Mouse (Mus musculus): Measurements from ENCODE around the gene Als2cl. TPM values are rescaled to one million over a fixed set of nuclear protein-coding genes. Genes with fewer than 3 reads are reported as not detected.

The Als2cl gene
- polyA plus RNA-seq, 1 experiment from 2014 or later, result 3.1 TPM

- ATAC-seq (replicated peaks; ENCODE audit: extremely low read depth, insufficient read depth, low FRiP score), result no peak
- H3K36me3 ChIP-seq (ENCODE audit: control insufficient read depth, insufficient read depth), result no peaks in the 10 kb centered on the region
- peaks cover 2% of the 10 kb centered on the region; the same call in 1 of the 2 replicates for H3K4me1 ChIP-seq (ENCODE audit: control insufficient read depth, insufficient read depth, low read length)
- H3K9ac ChIP-seq (ENCODE audit: low read length), result no peak overlapping the region
- H3K4me3 ChIP-seq (ENCODE audit: low read length), result no peak overlapping the region
- WGBS, result 20% methylated on average over 20 of the region's 21 CpGs
- H3K27ac ChIP-seq (ENCODE audit: low read length), result no peak overlapping the region
- H3K9me3 ChIP-seq (replicated peaks; ENCODE audit: control insufficient read depth, low read length), result no peaks in the 10 kb centered on the region
- no peak overlapping the region for H3K4me2 ChIP-seq (ENCODE audit: low read depth, low read length)
- no peaks in the 10 kb centered on the region for H3K27me3 ChIP-seq (ENCODE audit: control insufficient read depth, insufficient read depth, low read length)
These were observed 10.5 kb downstream of the Als2cl start for GRCm38 (mm10) chr9:110890026-110890783.

GRCm38 (mm10) chr9:110891077-110891828 is 11.6 kb downstream of the Als2cl start:
- no peak for ATAC-seq (replicated peaks; ENCODE audit: extremely low read depth, insufficient read depth, low FRiP score)
- no peak overlapping the region for H3K9ac ChIP-seq (ENCODE audit: low read length)
- 70% methylated on average over 12 of the region's 12 CpGs for WGBS
- no peak overlapping the region for H3K4me2 ChIP-seq (ENCODE audit: low read depth, low read length)
- no peak overlapping the region for H3K27ac ChIP-seq (ENCODE audit: low read length)
- no peaks in the 10 kb centered on the region for H3K36me3 ChIP-seq (ENCODE audit: control insufficient read depth, insufficient read depth)
- no peaks in the 10 kb centered on the region for H3K9me3 ChIP-seq (replicated peaks; ENCODE audit: control insufficient read depth, low read length)
- no peak overlapping the region for H3K4me3 ChIP-seq (ENCODE audit: low read length)
- no peaks in the 10 kb centered on the region for H3K27me3 ChIP-seq (ENCODE audit: control insufficient read depth, insufficient read depth, low read length)
- peaks cover 3% of the 10 kb centered on the region for H3K4me1 ChIP-seq (ENCODE audit: control insufficient read depth, insufficient read depth, low read length)

- WGBS, result 83% methylated on average over 3 of the region's 3 CpGs
- Histone ChIP-seq H3K27ac (ENCODE audit: low read length) (no peak overlapping the region), H3K4me1 (ENCODE audit: control insufficient read depth, insufficient read depth, low read length) (peaks cover 6% of the 10 kb centered on the region), H3K9ac (ENCODE audit: low read length) (no peak overlapping the region), H3K9me3 (replicated peaks; ENCODE audit: control insufficient read depth, low read length) (no peaks in the 10 kb centered on the region), H3K4me3 (ENCODE audit: low read length) (no peak overlapping the region), H3K27me3 (ENCODE audit: control insufficient read depth, insufficient read depth, low read length) (no peaks in the 10 kb centered on the region), H3K4me2 (ENCODE audit: low read depth, low read length) (no peak overlapping the region), H3K36me3 (ENCODE audit: control insufficient read depth, insufficient read depth) (no peaks in the 10 kb centered on the region)
- no peak for ATAC-seq (replicated peaks; ENCODE audit: extremely low read depth, insufficient read depth, low FRiP score)
These were observed 12.9 kb downstream of the Als2cl start for GRCm38 (mm10) chr9:110892552-110892951.

GRCm38 (mm10) chr9:110893429-110893828 is 13.8 kb downstream of the Als2cl start:
- Histone ChIP-seq H3K36me3 (ENCODE audit: control insufficient read depth, insufficient read depth) (no peaks in the 10 kb centered on the region), H3K9ac (ENCODE audit: low read length) (no peak overlapping the region), H3K9me3 (replicated peaks; ENCODE audit: control insufficient read depth, low read length) (no peaks in the 10 kb centered on the region), H3K27me3 (ENCODE audit: control insufficient read depth, insufficient read depth, low read length) (no peaks in the 10 kb centered on the region), H3K27ac (ENCODE audit: low read length) (no peak overlapping the region), H3K4me3 (ENCODE audit: low read length) (no peak overlapping the region), H3K4me1 (ENCODE audit: control insufficient read depth, insufficient read depth, low read length) (peaks cover 6% of the 10 kb centered on the region), H3K4me2 (ENCODE audit: low read depth, low read length) (no peak overlapping the region)
- no peak for ATAC-seq (replicated peaks; ENCODE audit: extremely low read depth, insufficient read depth, low FRiP score)
- WGBS, result 65% methylated on average over 10 of the region's 10 CpGs

- Histone ChIP-seq H3K36me3 (ENCODE audit: control insufficient read depth, insufficient read depth) (no peaks in the 10 kb centered on the region), H3K4me1 (ENCODE audit: control insufficient read depth, insufficient read depth, low read length) (peaks cover 6% of the 10 kb centered on the region), H3K9ac (ENCODE audit: low read length) (no peak overlapping the region), H3K4me3 (ENCODE audit: low read length) (no peak overlapping the region), H3K27me3 (ENCODE audit: control insufficient read depth, insufficient read depth, low read length) (no peaks in the 10 kb centered on the region), H3K4me2 (ENCODE audit: low read depth, low read length) (no peak overlapping the region), H3K9me3 (replicated peaks; ENCODE audit: control insufficient read depth, low read length) (no peaks in the 10 kb centered on the region), H3K27ac (ENCODE audit: low read length) (no peak overlapping the region)
- 53% methylated on average over 5 of the region's 5 CpGs for WGBS
- ATAC-seq (replicated peaks; ENCODE audit: extremely low read depth, insufficient read depth, low FRiP score), result no peak
These were observed 15.8 kb downstream of the Als2cl start for GRCm38 (mm10) chr9:110895507-110895906.

GRCm38 (mm10) chr9:110895994-110896393 is 16.3 kb downstream of the Als2cl start:
- Histone ChIP-seq H3K4me1 (ENCODE audit: control insufficient read depth, insufficient read depth, low read length) (peaks cover 6% of the 10 kb centered on the region), H3K27me3 (ENCODE audit: control insufficient read depth, insufficient read depth, low read length) (no peaks in the 10 kb centered on the region), H3K4me3 (ENCODE audit: low read length) (no peak overlapping the region), H3K9ac (ENCODE audit: low read length) (no peak overlapping the region), H3K4me2 (ENCODE audit: low read depth, low read length) (peak overlapping the region; percentile 30; the same call in 1 of the 2 replicates), H3K36me3 (ENCODE audit: control insufficient read depth, insufficient read depth) (no peaks in the 10 kb centered on the region), H3K9me3 (replicated peaks; ENCODE audit: control insufficient read depth, low read length) (no peaks in the 10 kb centered on the region), H3K27ac (ENCODE audit: low read length) (no peak overlapping the region)
- WGBS, result 27% methylated on average over 7 of the region's 7 CpGs
- ATAC-seq (replicated peaks; ENCODE audit: extremely low read depth, insufficient read depth, low FRiP score), result no peak

GRCm38 (mm10) chr9:110896595-110896994 is 16.9 kb downstream of the Als2cl start:
- peak; percentile 55 for ATAC-seq (replicated peaks; ENCODE audit: extremely low read depth, insufficient read depth, low FRiP score)
- 11% methylated on average over 6 of the region's 6 CpGs for WGBS

GRCm38 (mm10) chr9:110899451-110900008 is 19.9 kb downstream of the Als2cl start:
- H3K36me3 ChIP-seq (ENCODE audit: control insufficient read depth, insufficient read depth), result no peaks in the 10 kb centered on the region
- H3K4me3 ChIP-seq (ENCODE audit: low read length), result no peak overlapping the region
- H3K4me2 ChIP-seq (ENCODE audit: low read depth, low read length), result no peak overlapping the region
- peaks cover 4% of the 10 kb centered on the region for H3K4me1 ChIP-seq (ENCODE audit: control insufficient read depth, insufficient read depth, low read length)
- no peak overlapping the region for H3K27ac ChIP-seq (ENCODE audit: low read length)
- no peaks in the 10 kb centered on the region for H3K9me3 ChIP-seq (replicated peaks; ENCODE audit: control insufficient read depth, low read length)
- 31% methylated on average over 10 of the region's 10 CpGs for WGBS
- no peak overlapping the region for H3K9ac ChIP-seq (ENCODE audit: low read length)
- H3K27me3 ChIP-seq (ENCODE audit: control insufficient read depth, insufficient read depth, low read length), result no peaks in the 10 kb centered on the region
- ATAC-seq (replicated peaks; ENCODE audit: extremely low read depth, insufficient read depth, low FRiP score), result no peak

More at GRCm38 (mm10) chr9:110896595-110896994, 16.9 kb downstream of the Als2cl start:
- Histone ChIP-seq H3K9me3 (replicated peaks; ENCODE audit: control insufficient read depth, low read length) (no peaks in the 10 kb centered on the region), H3K4me3 (ENCODE audit: low read length) (no peak overlapping the region), H3K27ac (ENCODE audit: low read length) (no peak overlapping the region), H3K27me3 (ENCODE audit: control insufficient read depth, insufficient read depth, low read length) (no peaks in the 10 kb centered on the region), H3K4me2 (ENCODE audit: low read depth, low read length) (peak overlapping the region; percentile 30), H3K36me3 (ENCODE audit: control insufficient read depth, insufficient read depth) (no peaks in the 10 kb centered on the region), H3K9ac (ENCODE audit: low read length) (no peak overlapping the region), H3K4me1 (ENCODE audit: control insufficient read depth, insufficient read depth, low read length) (peaks cover 4% of the 10 kb centered on the region)

GRCm38 (mm10) chr9:110901204-110901603 is 21.5 kb downstream of the Als2cl start:
- Histone ChIP-seq H3K9me3 (replicated peaks; ENCODE audit: control insufficient read depth, low read length) (no peaks in the 10 kb centered on the region), H3K4me1 (ENCODE audit: control insufficient read depth, insufficient read depth, low read length) (peaks cover 4% of the 10 kb centered on the region), H3K27me3 (ENCODE audit: control insufficient read depth, insufficient read depth, low read length) (no peaks in the 10 kb centered on the region), H3K4me3 (ENCODE audit: low read length) (no peak overlapping the region), H3K9ac (ENCODE audit: low read length) (no peak overlapping the region), H3K27ac (ENCODE audit: low read length) (no peak overlapping the region), H3K36me3 (ENCODE audit: control insufficient read depth, insufficient read depth) (no peaks in the 10 kb centered on the region), H3K4me2 (ENCODE audit: low read depth, low read length) (no peak overlapping the region)
- ATAC-seq (replicated peaks; ENCODE audit: extremely low read depth, insufficient read depth, low FRiP score), result no peak
- WGBS, result 86% methylated on average over 6 of the region's 6 CpGs
